Mouse (Mus musculus): Measurements from ENCODE around the gene Kmt2d. TPM values are rescaled to one million over a fixed set of nuclear protein-coding genes. Genes with fewer than 3 reads are reported as not detected.

The Kmt2d gene
- polyA plus RNA-seq, 1 experiment, result 20.8 TPM

DNA sequence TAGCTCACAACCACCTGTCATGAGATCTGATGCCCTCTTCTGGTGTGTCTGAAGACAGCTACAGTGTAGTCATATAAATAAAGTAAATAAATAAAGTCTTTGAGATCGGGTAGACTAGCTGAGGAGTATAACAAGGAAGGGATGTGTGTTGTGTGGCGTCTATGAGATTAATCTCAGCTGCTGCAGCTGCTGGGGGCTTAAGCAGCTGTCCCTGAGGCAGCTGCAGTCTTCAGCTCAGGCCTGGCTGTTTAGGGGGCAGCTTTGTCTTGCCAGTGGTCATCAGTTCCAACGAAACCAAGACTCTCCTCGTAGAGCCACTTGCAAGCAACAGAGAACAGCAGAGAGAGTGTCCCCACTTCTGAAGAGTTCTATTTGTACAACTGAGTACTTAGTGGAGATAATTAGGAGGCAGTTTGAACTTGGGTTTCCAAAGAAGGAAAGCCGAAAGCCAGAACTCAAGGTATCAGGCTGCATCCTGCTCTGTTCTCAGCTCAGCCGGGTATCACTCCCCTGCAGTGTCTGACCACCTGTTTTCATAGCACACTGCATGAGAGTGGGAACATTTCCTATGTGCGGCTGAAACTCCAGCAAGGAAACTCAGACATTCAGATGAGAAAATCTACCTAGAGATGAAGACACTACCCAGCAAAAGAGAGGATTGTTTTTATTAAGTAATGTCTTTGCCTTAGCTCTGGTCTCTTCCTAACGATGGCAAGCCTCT lies 15.8 kb upstream of the Kmt2d start:
- DNase-seq, result no peak
- TF ChIP-seq CTCF (conservative IDR thresholded peaks at IDR 0.05; ENCODE audit: insufficient read depth, insufficient read length, low read depth, low read length) (no peak), POLR2A (IDR thresholded peaks at IDR 0.05; ENCODE audit: low read depth, low read length) (no peak)
- H3K27me3 ChIP-seq (replicated peaks; ENCODE audit: control insufficient read depth, insufficient read depth, low read length), result no peaks in the 10 kb centered on the region
- no peak overlapping the region for H3K27ac ChIP-seq (ENCODE audit: insufficient read depth, low read depth, low read length)
- no peaks in the 10 kb centered on the region; the same call in 1 of the 2 replicates for H3K4me1 ChIP-seq (ENCODE audit: control insufficient read depth, insufficient read depth, low read length)
- H3K4me3 ChIP-seq (ENCODE audit: insufficient read depth, low read depth, low read length), result no peak overlapping the region
- H3K36me3 ChIP-seq (ENCODE audit: control insufficient read depth, insufficient read depth, low read length), result no peaks in the 10 kb centered on the region
- 74% methylated on average over 8 of the region's 8 CpGs for WGBS

- Histone ChIP-seq H3K36me3 (ENCODE audit: control insufficient read depth, insufficient read depth, low read length) (no peaks in the 10 kb centered on the region), H3K27me3 (replicated peaks; ENCODE audit: control insufficient read depth, insufficient read depth, low read length) (no peaks in the 10 kb centered on the region), H3K4me1 (ENCODE audit: control insufficient read depth, insufficient read depth, low read length) (peaks cover 9% of the 10 kb centered on the region; the same call in 1 of the 2 replicates), H3K27ac (ENCODE audit: insufficient read depth, low read depth, low read length) (peak overlapping the region; percentile 94), H3K4me3 (ENCODE audit: insufficient read depth, low read depth, low read length) (no peak overlapping the region)
- TF ChIP-seq CTCF (conservative IDR thresholded peaks at IDR 0.05; ENCODE audit: insufficient read depth, insufficient read length, low read depth, low read length), result no peak
- TF ChIP-seq POLR2A (IDR thresholded peaks at IDR 0.05; ENCODE audit: low read depth, low read length), result no peak
- 50% methylated on average over 1 of the region's 1 CpGs for WGBS
- DNase-seq, result peak; percentile 57
These were observed 13.1 kb upstream of the Kmt2d start for GRCm38 (mm10) chr15:98884106-98884505.

DNA sequence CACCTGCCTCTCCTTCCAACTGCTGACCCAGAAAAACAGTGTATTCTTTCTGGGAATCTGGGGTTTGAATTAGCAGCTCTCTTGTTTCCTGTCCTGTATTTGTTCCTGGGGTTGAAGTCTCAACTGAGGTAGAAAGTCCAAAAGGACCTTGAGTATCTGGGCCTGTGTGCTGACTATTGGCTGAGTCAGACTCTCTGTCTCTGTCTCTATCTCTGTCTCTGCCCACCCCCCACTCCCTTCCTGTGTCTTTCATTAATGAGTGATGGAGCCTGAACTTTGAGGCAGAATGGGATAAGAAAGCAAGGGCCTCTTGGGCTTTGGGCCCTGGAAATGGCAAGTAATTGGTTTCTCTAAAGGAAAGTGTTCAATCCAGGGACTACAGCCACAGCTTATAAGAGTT lies 12.7 kb upstream of the Kmt2d start:
- DNase-seq, result peak; percentile 93
- no peak overlapping the region for H3K4me3 ChIP-seq (ENCODE audit: insufficient read depth, low read depth, low read length)
- H3K36me3 ChIP-seq (ENCODE audit: control insufficient read depth, insufficient read depth, low read length), result no peaks in the 10 kb centered on the region
- peaks cover 9% of the 10 kb centered on the region; the same call in 1 of the 2 replicates for H3K4me1 ChIP-seq (ENCODE audit: control insufficient read depth, insufficient read depth, low read length)
- TF ChIP-seq CTCF (conservative IDR thresholded peaks at IDR 0.05; ENCODE audit: insufficient read depth, insufficient read length, low read depth, low read length) (no peak), POLR2A (IDR thresholded peaks at IDR 0.05; ENCODE audit: low read depth, low read length) (no peak)
- H3K27ac ChIP-seq (ENCODE audit: insufficient read depth, low read depth, low read length), result peak overlapping the region; percentile 94
- H3K27me3 ChIP-seq (replicated peaks; ENCODE audit: control insufficient read depth, insufficient read depth, low read length), result no peaks in the 10 kb centered on the region

DNA sequence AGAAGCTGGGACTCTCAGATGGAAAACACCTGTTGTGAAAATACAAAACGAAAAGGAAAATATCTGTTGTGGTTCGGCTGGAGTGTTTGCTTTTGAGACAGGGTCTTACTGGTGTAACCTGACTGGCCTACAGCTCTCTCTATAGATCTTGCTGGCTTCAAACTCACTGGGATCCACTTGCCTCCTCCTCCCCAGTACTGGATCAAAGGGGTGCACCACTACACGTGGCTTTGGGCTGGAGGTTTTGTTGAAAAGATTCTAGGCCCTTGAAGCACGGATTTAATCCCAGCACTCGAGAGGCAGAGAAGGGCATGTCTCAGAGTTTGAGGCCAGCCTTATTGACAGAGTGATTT lies 10.6 kb upstream of the Kmt2d start:
- Histone ChIP-seq H3K27ac (ENCODE audit: insufficient read depth, low read depth, low read length) (no peak overlapping the region), H3K4me3 (ENCODE audit: insufficient read depth, low read depth, low read length) (no peak overlapping the region), H3K4me1 (ENCODE audit: control insufficient read depth, insufficient read depth, low read length) (peaks cover 9% of the 10 kb centered on the region; the same call in 1 of the 2 replicates), H3K27me3 (replicated peaks; ENCODE audit: control insufficient read depth, insufficient read depth, low read length) (no peaks in the 10 kb centered on the region), H3K36me3 (ENCODE audit: control insufficient read depth, insufficient read depth, low read length) (no peaks in the 10 kb centered on the region)
- TF ChIP-seq CTCF (conservative IDR thresholded peaks at IDR 0.05; ENCODE audit: insufficient read depth, insufficient read length, low read depth, low read length) (no peak), POLR2A (IDR thresholded peaks at IDR 0.05; ENCODE audit: low read depth, low read length) (no peak)
- DNase-seq, result no peak
- WGBS, result 27% methylated on average over 5 of the region's 5 CpGs

GRCm38 (mm10) chr15:98880978-98881655 lies 10.1 kb upstream of the Kmt2d start:
- peaks cover 9% of the 10 kb centered on the region; the same call in 1 of the 2 replicates for H3K4me1 ChIP-seq (ENCODE audit: control insufficient read depth, insufficient read depth, low read length)
- no peaks in the 10 kb centered on the region for H3K27me3 ChIP-seq (replicated peaks; ENCODE audit: control insufficient read depth, insufficient read depth, low read length)
- TF ChIP-seq POLR2A (IDR thresholded peaks at IDR 0.05; ENCODE audit: low read depth, low read length) (no peak), CTCF (conservative IDR thresholded peaks at IDR 0.05; ENCODE audit: insufficient read depth, insufficient read length, low read depth, low read length) (no peak)
- H3K36me3 ChIP-seq (ENCODE audit: control insufficient read depth, insufficient read depth, low read length), result no peaks in the 10 kb centered on the region
- under 1% methylated on average over 48 of the region's 48 CpGs for WGBS
- peak; percentile 98 for DNase-seq
- peak overlapping the region; percentile 72 for H3K27ac ChIP-seq (ENCODE audit: insufficient read depth, low read depth, low read length)
- H3K4me3 ChIP-seq (ENCODE audit: insufficient read depth, low read depth, low read length), result peak overlapping the region; percentile 73

GRCm38 (mm10) chr15:98877331-98877730 lies 6.3 kb upstream of the Kmt2d start:
- TF ChIP-seq POLR2A (IDR thresholded peaks at IDR 0.05; ENCODE audit: low read depth, low read length) (no peak), CTCF (conservative IDR thresholded peaks at IDR 0.05; ENCODE audit: insufficient read depth, insufficient read length, low read depth, low read length) (peak; percentile 52)
- no peak overlapping the region for H3K4me3 ChIP-seq (ENCODE audit: insufficient read depth, low read depth, low read length)
- H3K27ac ChIP-seq (ENCODE audit: insufficient read depth, low read depth, low read length), result no peak overlapping the region
- 16% methylated on average over 3 of the region's 3 CpGs for WGBS
- DNase-seq, result peak; percentile 83
- no peaks in the 10 kb centered on the region for H3K27me3 ChIP-seq (replicated peaks; ENCODE audit: control insufficient read depth, insufficient read depth, low read length)
- H3K36me3 ChIP-seq (ENCODE audit: control insufficient read depth, insufficient read depth, low read length), result no peaks in the 10 kb centered on the region
- H3K4me1 ChIP-seq (ENCODE audit: control insufficient read depth, insufficient read depth, low read length), result peaks cover 9% of the 10 kb centered on the region; the same call in 1 of the 2 replicates

Measured in kidney, adult 2 months (tissue).